Mouse (Mus musculus): ENCODE measurements around the gene Card14. TPM values are rescaled to one million over a fixed set of nuclear protein-coding genes. Genes with fewer than 3 reads are reported as not detected.
"Not testable (repeated sequence)": the region's sequence is repeated elsewhere in the genome, so short reads cannot be mapped to it uniquely, and the experiment has no call there.

Card14 gene
- total and polyA plus RNA-seq, 3 experiments, result 0.11 to 0.33 TPM; not detected in 1

DNA sequence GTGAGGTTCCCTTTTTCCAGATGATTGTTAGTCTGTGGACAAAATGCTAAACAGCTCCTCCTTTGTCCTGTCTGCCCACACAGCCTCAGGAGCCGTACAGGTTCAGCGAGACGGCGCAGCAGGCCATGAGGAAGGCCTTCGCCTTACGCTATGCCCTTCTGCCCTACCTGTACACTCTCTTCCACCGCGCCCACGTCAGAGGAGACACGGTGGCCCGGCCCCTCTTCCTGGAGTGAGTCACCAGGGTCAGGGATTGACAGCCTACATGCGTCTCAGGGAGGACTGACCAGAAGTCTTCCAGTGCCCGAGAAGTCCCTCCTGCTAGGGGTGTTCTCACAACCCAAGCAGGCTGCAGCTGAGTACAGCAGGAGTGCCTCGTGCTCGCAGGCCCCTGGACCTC, 26.5 kb upstream of the Card14 start:
- no peak overlapping the region for H3K27ac ChIP-seq
- TF ChIP-seq CTCF (IDR thresholded peaks at IDR 0.05), result no peak
- no peaks in the 10 kb centered on the region for H3K79me2 ChIP-seq (replicated peaks; ENCODE audit: control insufficient read depth, insufficient read depth, low read length)
- intact Hi-C loops (cut with DNase I), result no loop called here
- H3K4me1 ChIP-seq (ENCODE audit: control insufficient read depth, insufficient read depth, low read length), result no peaks in the 10 kb centered on the region
- H3K4me3 ChIP-seq, result no peak overlapping the region
- no peaks in the 10 kb centered on the region for H3K27me3 ChIP-seq (ENCODE audit: control insufficient read depth, insufficient read depth, low read length)
- DNase-seq, result no peak
- H3K9ac ChIP-seq (ENCODE audit: low read depth, low read length), result no peak overlapping the region
- 81% methylated on average over 15 of the region's 15 CpGs for WGBS
- H3K36me3 ChIP-seq (ENCODE audit: control insufficient read depth, insufficient read depth, low read length), result no peaks in the 10 kb centered on the region

- DNase-seq, result no peak
- Histone ChIP-seq H3K9ac (ENCODE audit: low read depth, low read length) (no peak overlapping the region), H3K27ac (no peak overlapping the region)
These were observed 21.6 kb upstream of the Card14 start for GRCm38 (mm10) chr11:119285791-119286527.

GRCm38 (mm10) chr11:119287207-119287992, 20.2 kb upstream of the Card14 start:
- H3K9ac ChIP-seq (ENCODE audit: low read depth, low read length), result no peak overlapping the region
- H3K79me2 ChIP-seq (replicated peaks; ENCODE audit: control insufficient read depth, insufficient read depth, low read length), result no peaks in the 10 kb centered on the region
- H3K27me3 ChIP-seq (ENCODE audit: control insufficient read depth, insufficient read depth, low read length), result no peaks in the 10 kb centered on the region
- no peak overlapping the region for H3K27ac ChIP-seq
- no peaks in the 10 kb centered on the region for H3K4me1 ChIP-seq (ENCODE audit: control insufficient read depth, insufficient read depth, low read length)
- no peak for DNase-seq
- H3K36me3 ChIP-seq (ENCODE audit: control insufficient read depth, insufficient read depth, low read length), result no peaks in the 10 kb centered on the region
- 78% methylated on average over 20 of the region's 20 CpGs for WGBS
- intact Hi-C loops (cut with DNase I), result no loop called here
- no peak overlapping the region for H3K4me3 ChIP-seq
- no peak for TF ChIP-seq POLR2A (IDR thresholded peaks at IDR 0.05; ENCODE audit: insufficient read depth, low read depth, low read length)

More at GRCm38 (mm10) chr11:119285791-119286527, 21.6 kb upstream of the Card14 start:
- intact Hi-C loops (cut with DNase I), result no loop called here
- Histone ChIP-seq H3K4me1 (ENCODE audit: control insufficient read depth, insufficient read depth, low read length) (no peaks in the 10 kb centered on the region), H3K36me3 (ENCODE audit: control insufficient read depth, insufficient read depth, low read length) (no peaks in the 10 kb centered on the region), H3K4me3 (no peak overlapping the region), H3K79me2 (replicated peaks; ENCODE audit: control insufficient read depth, insufficient read depth, low read length) (no peaks in the 10 kb centered on the region), H3K27me3 (ENCODE audit: control insufficient read depth, insufficient read depth, low read length) (no peaks in the 10 kb centered on the region)
- 38% methylated on average over 9 of the region's 9 CpGs for WGBS
- TF ChIP-seq POLR2A (IDR thresholded peaks at IDR 0.05; ENCODE audit: insufficient read depth, low read depth, low read length) (no peak), CTCF (IDR thresholded peaks at IDR 0.05) (no peak), EP300 (IDR thresholded peaks at IDR 0.05; ENCODE audit: insufficient read depth, low read depth, low read length) (no peak)

GRCm38 (mm10) chr11:119292861-119293260, 14.7 kb upstream of the Card14 start:
- H3K79me2 ChIP-seq (replicated peaks; ENCODE audit: control insufficient read depth, insufficient read depth, low read length); H3K36me3 ChIP-seq (ENCODE audit: control insufficient read depth, insufficient read depth, low read length); H3K27me3 ChIP-seq (ENCODE audit: control insufficient read depth, insufficient read depth, low read length); H3K4me1 ChIP-seq (ENCODE audit: control insufficient read depth, insufficient read depth, low read length); H3K27ac ChIP-seq; DNase-seq; intact Hi-C loops (cut with DNase I); H3K4me3 ChIP-seq; H3K9ac ChIP-seq (ENCODE audit: low read depth, low read length): not testable (repeated sequence)
- WGBS, result 97% methylated on average over 8 of the region's 8 CpGs

DNA sequence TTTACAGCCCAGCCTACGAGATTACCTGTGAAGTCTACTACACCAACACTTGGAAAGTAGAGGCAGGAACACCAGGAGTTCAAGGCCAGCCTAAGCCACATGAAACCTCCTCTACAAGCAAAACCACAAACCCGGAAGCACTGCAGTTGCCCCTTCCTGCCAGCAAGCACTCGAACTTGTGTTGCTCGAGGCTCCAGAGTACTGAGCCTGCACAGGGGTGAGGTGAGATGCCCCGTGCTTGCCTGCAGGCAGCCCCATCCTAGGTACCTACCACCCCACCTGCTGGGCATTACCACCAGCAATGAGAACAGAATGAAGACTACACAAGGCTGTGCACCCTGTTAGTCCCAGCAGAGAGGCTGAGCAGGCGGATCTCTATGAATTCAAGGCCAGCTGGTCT, 9.6 kb upstream of the Card14 start:
- no peak for DNase-seq
- Histone ChIP-seq H3K79me2 (replicated peaks; ENCODE audit: control insufficient read depth, insufficient read depth, low read length) (peaks cover 5% of the 10 kb centered on the region; the same call in 1 of the 2 replicates), H3K4me3 (no peak overlapping the region), H3K4me1 (ENCODE audit: control insufficient read depth, insufficient read depth, low read length) (peaks cover 4% of the 10 kb centered on the region), H3K9ac (ENCODE audit: low read depth, low read length) (no peak overlapping the region), H3K27ac (no peak overlapping the region), H3K36me3 (ENCODE audit: control insufficient read depth, insufficient read depth, low read length) (no peaks in the 10 kb centered on the region), H3K27me3 (ENCODE audit: control insufficient read depth, insufficient read depth, low read length) (no peaks in the 10 kb centered on the region)
- no peak for TF ChIP-seq CTCF (IDR thresholded peaks at IDR 0.05)
- no peak for TF ChIP-seq POLR2A (IDR thresholded peaks at IDR 0.05; ENCODE audit: insufficient read depth, low read depth, low read length)
- TF ChIP-seq EP300 (IDR thresholded peaks at IDR 0.05; ENCODE audit: insufficient read depth, low read depth, low read length), result no peak
- WGBS, result 67% methylated on average over 6 of the region's 6 CpGs
- intact Hi-C loops (cut with DNase I), result no loop called here

- TF ChIP-seq EP300 (IDR thresholded peaks at IDR 0.05; ENCODE audit: insufficient read depth, low read depth, low read length), result no peak
- no peak for TF ChIP-seq CTCF (IDR thresholded peaks at IDR 0.05)
- no peak for TF ChIP-seq POLR2A (IDR thresholded peaks at IDR 0.05; ENCODE audit: insufficient read depth, low read depth, low read length)
- WGBS, result 4% methylated on average over 7 of the region's 7 CpGs
- peaks cover 4% of the 10 kb centered on the region for H3K4me1 ChIP-seq (ENCODE audit: control insufficient read depth, insufficient read depth, low read length)
These were observed 8.7 kb upstream of the Card14 start for GRCm38 (mm10) chr11:119298917-119299316.

More at GRCm38 (mm10) chr11:119298917-119299316, 8.7 kb upstream of the Card14 start:
- H3K4me3 ChIP-seq, result peak overlapping the region; percentile 94
- H3K9ac ChIP-seq (ENCODE audit: low read depth, low read length), result peak overlapping the region; percentile 86; the same call in 1 of the 2 replicates
- H3K27me3 ChIP-seq (ENCODE audit: control insufficient read depth, insufficient read depth, low read length), result no peaks in the 10 kb centered on the region
- H3K27ac ChIP-seq, result peak overlapping the region; percentile 91
- DNase-seq, result no peak
- intact Hi-C loops (cut with DNase I), result no loop called here
- no peaks in the 10 kb centered on the region for H3K36me3 ChIP-seq (ENCODE audit: control insufficient read depth, insufficient read depth, low read length)
- H3K79me2 ChIP-seq (replicated peaks; ENCODE audit: control insufficient read depth, insufficient read depth, low read length), result peaks cover 5% of the 10 kb centered on the region; the same call in 1 of the 2 replicates

All from heart, adult 2 months (tissue).